Mouse (Mus musculus) embryo, embryonic 11.5 days (tissue): ENCODE measurements around the gene Slirp.

Experiments used
- DNase-seq: peaks from one replicate; pipeline ENCODE4 v3.0.0-alpha.2; 2012; ENCODE audit warnings: low read depth, low spot score

The Slirp gene

GRCm38 (mm10) chr12:87443700-87444122 is at the start of gene Slirp, which contains the start of gene Alkbh1:
TSS of gene Slirp (plus strand) at chr12:87443896.
TSS of gene Alkbh1 (minus strand) at chr12:87444017.
- peak; percentile 88 for DNase-seq

GRCm38 (mm10) chr12:87394316-87394715 is 49.4 kb upstream of the Slirp start:
- DNase-seq = no peak

GRCm38 (mm10) chr12:87397126-87397525 is 46.6 kb upstream of the Slirp start:
- no peak for DNase-seq

GRCm38 (mm10) chr12:87397811-87398417 is 45.8 kb upstream of the Slirp start:
- no peak for DNase-seq

- no peak for DNase-seq
Measured at GRCm38 (mm10) chr12:87399119-87399819, 44.4 kb upstream of the Slirp start.

- no peak for DNase-seq
Measured at GRCm38 (mm10) chr12:87401883-87402282, 41.8 kb upstream of the Slirp start.

- no peak for DNase-seq
Measured at GRCm38 (mm10) chr12:87405165-87405564, 38.5 kb upstream of the Slirp start.

GRCm38 (mm10) chr12:87405721-87406120 is 38.0 kb upstream of the Slirp start:
- no peak for DNase-seq

GRCm38 (mm10) chr12:87407869-87408605 is 35.7 kb upstream of the Slirp start:
- DNase-seq = no peak

GRCm38 (mm10) chr12:87409123-87409522 is 34.6 kb upstream of the Slirp start:
- DNase-seq = no peak

- DNase-seq = no peak
Measured at GRCm38 (mm10) chr12:87410999-87411398, 32.7 kb upstream of the Slirp start.

GRCm38 (mm10) chr12:87413179-87413790 is 30.4 kb upstream of the Slirp start:
- peak; percentile 52 for DNase-seq

- DNase-seq = no peak
Measured at GRCm38 (mm10) chr12:87415358-87415757, 28.3 kb upstream of the Slirp start.

- peak; percentile 32 for DNase-seq
Measured at GRCm38 (mm10) chr12:87416690-87417089, 27.0 kb upstream of the Slirp start.

GRCm38 (mm10) chr12:87418921-87419320 is 24.8 kb upstream of the Slirp start:
- DNase-seq = no peak

- DNase-seq = no peak
Measured at GRCm38 (mm10) chr12:87419974-87420485, 23.7 kb upstream of the Slirp start.

- DNase-seq = no peak
Measured at GRCm38 (mm10) chr12:87421708-87422507, 21.8 kb upstream of the Slirp start.

- no peak for DNase-seq
Measured at GRCm38 (mm10) chr12:87423700-87424099, 20.0 kb upstream of the Slirp start.

GRCm38 (mm10) chr12:87424516-87424915 is 19.2 kb upstream of the Slirp start:
- no peak for DNase-seq

- no peak for DNase-seq
Measured at GRCm38 (mm10) chr12:87426354-87427031, 17.2 kb upstream of the Slirp start.
